Mouse (Mus musculus): ENCODE measurements around the gene Galt. TPM values are rescaled to one million over a fixed set of nuclear protein-coding genes. Genes with fewer than 3 reads are reported as not detected.

Gene Galt
- total RNA-seq, 2 experiments from 2014 or later, result 27.0 to 41.1 TPM

DNA sequence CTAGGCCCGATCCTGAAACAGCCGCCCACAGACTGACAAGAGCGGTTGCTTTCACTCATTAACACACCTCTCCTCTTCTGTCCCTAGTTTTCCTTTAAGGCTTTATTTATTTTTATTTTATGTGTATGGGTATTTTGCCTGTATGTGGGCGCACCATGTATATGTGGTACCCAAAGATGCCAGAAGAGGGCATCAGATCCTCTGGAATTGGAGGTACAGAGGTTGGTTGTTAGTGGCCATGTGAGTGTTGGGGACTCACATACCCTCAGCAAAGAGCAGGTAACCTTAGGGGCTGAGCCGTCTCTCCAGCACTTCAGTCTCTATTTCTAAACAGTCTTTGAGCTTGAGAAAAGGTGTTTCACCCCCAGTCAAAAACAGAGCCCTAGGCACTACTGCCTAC, 39.4 kb upstream of the Galt start:
- intact Hi-C loops (cut with DNase I), result no loop called here

DNA sequence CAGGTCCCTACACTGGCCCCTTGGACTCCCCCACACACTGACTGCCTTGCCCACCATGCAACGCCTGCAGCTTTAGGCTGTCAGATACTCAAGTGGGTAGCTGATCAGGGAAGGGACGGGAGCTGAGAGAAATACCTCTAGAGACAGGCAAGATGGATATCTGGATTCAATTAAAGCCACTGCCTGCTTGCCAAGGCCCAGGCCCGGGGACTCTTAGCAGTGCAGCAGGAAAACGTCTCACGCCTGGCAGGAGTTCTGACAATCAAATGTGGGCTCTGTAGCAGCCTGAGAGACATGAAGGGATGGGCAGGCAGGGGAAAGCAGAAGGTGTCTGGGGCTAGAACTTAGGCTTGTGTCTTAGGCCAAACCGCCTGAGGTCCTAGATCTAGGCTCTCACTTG, 38.2 kb upstream of the Galt start:
- intact Hi-C loops (cut with DNase I), result no loop called here
- Histone ChIP-seq H3K4me3 (no peak overlapping the region), H3K27ac (no peak overlapping the region)
- no peak for DNase-seq
- no peak for TF ChIP-seq CTCF (IDR thresholded peaks at IDR 0.05)

More for the DNA sequence above, 39.4 kb upstream of the Galt start:
- Histone ChIP-seq H3K4me3 (no peak overlapping the region), H3K27ac (no peak overlapping the region)
- TF ChIP-seq CTCF (IDR thresholded peaks at IDR 0.05), result peak; percentile 64
- no peak for DNase-seq

DNA sequence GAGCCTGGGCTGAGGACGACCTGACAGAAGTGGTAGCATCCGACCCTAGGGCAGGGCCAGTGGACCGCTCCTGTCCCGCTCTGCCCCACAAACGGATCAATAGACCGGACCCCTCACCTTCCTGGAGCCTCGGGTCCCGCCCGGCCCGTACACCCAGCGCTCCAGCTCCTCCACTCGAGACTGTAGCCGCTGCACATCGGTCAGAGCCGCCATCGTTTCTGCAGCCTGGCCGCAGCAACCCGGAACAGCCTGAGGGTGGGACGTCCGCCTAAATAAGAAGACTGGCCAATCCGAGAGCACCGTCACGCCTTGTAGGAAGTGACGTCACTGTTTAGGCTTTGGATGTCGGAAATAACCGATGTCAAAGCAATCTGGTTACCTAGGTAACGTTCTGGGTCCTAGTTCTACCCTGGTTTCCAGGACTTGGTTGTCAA, 32.1 kb upstream of the Galt start, which contains the start of gene Dctn3:
TSS of gene Dctn3 (minus strand) at position 253 of the 434 bp plus-strand sequence.
- intact Hi-C loops (cut with DNase I), result no loop called here

DNA sequence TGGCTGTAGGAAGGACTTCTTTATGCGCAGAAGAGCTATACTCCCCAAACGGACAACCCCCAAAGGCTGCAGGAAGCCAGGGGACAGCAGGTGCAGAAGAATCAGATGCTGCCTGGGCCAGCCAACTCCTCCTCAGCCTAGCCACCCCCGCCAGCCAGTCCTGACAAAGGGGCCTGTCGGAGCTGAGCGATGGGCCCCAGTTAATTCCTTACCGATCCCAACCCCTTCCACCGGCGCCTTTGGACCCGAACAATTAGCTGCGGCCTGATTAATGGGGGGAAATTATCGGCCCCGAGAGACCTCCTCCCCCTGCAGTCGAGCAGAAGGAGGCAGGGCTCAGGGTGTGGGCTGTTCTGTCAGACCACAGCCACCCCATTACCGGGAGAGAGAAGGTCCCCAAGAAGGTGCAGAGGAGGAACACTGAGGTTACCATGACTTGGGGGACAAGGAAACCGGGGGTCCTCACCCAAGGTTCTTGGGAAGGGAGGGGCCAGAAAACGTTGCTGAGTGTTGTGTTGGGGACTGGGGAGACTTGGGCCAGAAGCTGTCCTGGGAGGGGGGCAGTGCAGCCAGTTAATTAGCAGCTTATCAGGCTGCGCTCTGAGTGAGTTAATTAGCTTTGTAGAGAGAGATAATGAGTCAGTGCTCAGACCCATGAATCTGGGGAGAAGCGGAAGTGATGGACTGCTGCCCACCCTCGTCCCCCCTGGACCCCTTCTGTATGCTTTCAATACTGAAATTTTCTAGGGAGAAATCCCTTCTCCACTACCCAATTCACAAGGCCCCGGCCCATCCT, 28.0 kb upstream of the Galt start:
- no peak for DNase-seq
- Histone ChIP-seq H3K27ac (no peak overlapping the region), H3K4me3 (no peak overlapping the region)
- TF ChIP-seq CTCF (IDR thresholded peaks at IDR 0.05), result no peak
- intact Hi-C loops (cut with DNase I), result no loop called here

More for the DNA sequence above, 32.1 kb upstream of the Galt start, which contains the start of gene Dctn3:
- no peak for TF ChIP-seq CTCF (IDR thresholded peaks at IDR 0.05)
- Histone ChIP-seq H3K27ac (peak within 1 kb of the TSS; percentile 87), H3K4me3 (peak within 1 kb of the TSS; percentile 98)
- DNase-seq, result peak; percentile 90

DNA sequence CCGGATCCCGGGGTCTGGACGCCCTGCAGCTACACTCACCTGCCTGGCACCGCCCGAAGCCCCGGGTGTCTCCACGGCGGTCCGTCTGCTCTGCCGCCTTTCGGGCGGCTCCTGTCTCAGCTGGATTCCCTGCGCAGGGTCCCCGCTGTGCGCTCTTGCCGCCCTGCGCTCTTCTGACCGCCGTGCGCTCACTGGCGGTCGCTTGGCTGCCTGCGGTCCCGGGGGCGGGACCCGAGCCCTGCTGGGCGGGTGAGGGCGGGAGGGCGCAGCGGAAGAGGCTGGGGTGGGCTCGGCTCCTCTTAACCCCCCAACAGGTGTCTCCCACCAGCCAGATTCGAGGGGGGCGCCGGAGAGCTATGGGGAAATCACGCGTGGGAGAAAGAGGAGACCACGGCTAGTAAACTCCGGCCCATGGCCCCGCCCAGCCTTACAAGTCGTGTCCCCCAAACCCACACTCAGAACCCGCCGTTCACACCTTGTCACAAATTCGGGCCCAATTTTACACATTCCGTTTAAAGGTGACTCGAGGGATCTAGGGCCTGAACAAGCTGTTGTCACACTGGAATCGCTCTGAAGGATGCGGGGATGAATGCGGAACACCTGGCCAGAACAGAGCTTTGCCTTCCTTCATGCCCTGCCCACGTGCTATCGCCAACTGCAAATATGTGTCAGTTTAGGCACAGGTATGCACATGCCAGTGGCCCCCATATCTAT, 23.8 kb upstream of the Galt start, which contains the start of gene Arid3c:
TSS of gene Arid3c (minus strand) at position 91 of the 714 bp plus-strand sequence.
- intact Hi-C loops (cut with DNase I), result no loop called here
- Histone ChIP-seq H3K4me3 (peak within 1 kb of the TSS; percentile 64), H3K27ac (no peak within 1 kb of the TSS)
- no peak for DNase-seq
- TF ChIP-seq CTCF (IDR thresholded peaks at IDR 0.05), result no peak

DNA sequence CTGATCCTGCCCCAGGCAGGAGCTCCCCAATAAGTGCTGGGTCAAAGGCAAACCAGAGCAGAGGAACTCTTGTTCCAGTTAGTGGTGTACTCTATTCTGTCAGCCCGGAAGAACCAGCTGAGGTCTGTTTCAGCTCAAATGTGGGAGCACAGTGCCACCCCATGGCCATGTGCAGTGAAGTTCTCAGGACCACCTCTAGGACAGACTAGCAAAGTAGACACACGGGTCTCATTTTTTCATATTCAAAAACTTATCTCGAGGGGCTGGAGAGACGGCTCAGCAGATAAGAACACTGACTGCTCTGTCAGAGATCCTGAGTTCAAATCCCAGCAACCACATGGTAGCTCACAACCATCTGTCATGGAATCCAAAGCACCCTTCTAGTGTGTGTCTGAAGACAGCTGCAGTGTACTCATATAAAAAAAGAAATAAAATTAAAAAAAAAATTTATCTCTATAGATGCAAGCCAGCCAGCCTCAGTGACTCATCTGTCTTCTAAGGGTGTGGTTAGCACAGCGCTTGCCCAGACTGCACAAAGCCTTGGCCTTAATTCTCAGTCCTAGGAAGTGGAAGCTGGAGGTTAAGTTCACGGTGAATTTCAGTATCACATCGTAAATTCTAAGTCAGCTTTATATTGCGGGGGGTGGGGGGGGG, 17.3 kb upstream of the Galt start:
- intact Hi-C loops (cut with DNase I), result loop anchor here (1.0 kb wide), 1 partner anchor 23 kb away; no protein-coding TSS in a partner anchor
- DNase-seq, result peak; percentile 80
- peak; percentile 88 for TF ChIP-seq CTCF (IDR thresholded peaks at IDR 0.05)
- no peak overlapping the region for H3K4me3 ChIP-seq
- peak overlapping the region; percentile 65 for H3K27ac ChIP-seq

DNA sequence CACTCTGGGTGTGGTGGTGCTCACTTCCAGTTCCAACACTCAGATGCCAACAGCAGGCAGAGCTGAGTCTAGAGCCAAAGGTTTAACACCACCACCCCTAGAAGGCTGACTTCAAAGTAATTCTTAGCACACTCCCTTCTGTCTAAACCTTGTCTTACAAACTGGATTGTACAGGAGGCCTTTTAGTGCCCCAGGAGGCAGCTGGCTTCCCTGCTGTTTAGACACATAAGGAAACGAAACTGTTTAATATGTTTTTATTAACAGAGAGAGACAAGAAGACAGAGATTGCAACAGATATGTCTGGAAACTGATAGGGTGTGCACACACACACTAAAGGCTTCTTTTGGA, 16.8 kb upstream of the Galt start:
- TF ChIP-seq CTCF (IDR thresholded peaks at IDR 0.05), result no peak
- Histone ChIP-seq H3K4me3 (no peak overlapping the region), H3K27ac (peak overlapping the region; percentile 28)
- intact Hi-C loops (cut with DNase I), result no loop called here
- DNase-seq, result no peak

DNA sequence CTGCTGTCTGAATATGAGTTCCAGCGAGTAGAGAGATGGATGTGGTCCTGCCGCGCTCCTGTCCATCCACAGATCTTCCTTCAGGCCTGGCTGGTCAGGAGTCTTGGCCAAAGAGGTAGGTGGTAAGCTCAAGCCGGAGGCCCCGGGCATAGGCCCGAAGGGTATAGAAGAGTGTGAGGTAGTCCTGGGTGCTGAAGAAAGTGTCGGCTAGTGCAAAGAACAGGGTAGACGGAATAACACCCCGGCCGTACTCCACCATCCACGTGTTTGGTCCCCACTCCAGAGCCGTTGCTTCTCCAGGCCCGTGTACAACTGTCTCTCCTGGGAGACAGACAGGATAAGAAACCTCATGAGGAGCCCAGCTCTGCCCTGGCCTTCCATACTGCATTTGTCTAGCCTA, 15.8 kb upstream of the Galt start:
- TF ChIP-seq CTCF (IDR thresholded peaks at IDR 0.05), result no peak
- intact Hi-C loops (cut with DNase I), result no loop called here
- peak overlapping the region; percentile 93; the same call in 1 of the 2 replicates for H3K4me3 ChIP-seq
- DNase-seq, result no peak
- no peak overlapping the region for H3K27ac ChIP-seq

DNA sequence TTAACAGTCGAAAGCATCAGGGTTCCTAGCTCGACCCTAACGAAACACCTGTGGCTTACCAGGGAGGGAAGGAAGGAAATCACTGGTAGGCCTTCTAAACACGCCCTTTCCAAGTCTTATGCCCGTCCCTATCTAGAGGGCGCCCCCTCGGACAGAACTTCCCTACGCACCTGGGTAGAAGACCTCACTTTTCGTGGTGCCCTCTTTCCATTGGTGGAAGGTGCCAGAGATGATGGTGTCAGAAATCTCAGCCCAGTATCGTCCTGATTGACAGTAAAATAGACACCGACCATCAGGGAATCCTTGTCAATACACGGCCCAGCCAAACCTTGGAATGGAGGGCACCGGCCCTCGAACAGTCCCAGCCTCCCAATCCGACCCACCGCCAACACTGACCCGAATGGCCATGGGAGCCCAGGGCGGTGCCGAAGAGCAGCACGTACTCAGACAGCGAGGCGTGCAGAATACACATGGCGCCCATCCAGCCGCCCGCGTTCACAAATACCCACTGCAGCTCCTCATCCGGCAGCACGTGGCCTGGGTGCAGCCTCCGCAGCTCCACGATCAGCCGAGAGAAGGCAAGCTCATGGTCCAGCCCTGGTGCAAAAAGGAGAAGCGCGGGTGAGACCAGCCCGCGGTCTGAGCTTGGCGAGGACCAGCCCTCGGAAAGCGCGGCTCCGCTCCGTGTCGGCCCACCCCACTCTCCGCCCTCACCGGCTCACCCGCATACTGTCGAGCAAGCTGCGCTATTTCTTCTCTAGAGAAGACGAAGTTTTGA, 14.5 kb upstream of the Galt start:
- no peak for TF ChIP-seq CTCF (IDR thresholded peaks at IDR 0.05)
- Histone ChIP-seq H3K27ac (peak overlapping the region; percentile 93), H3K4me3 (peak overlapping the region; percentile 93)
- intact Hi-C loops (cut with DNase I), result no loop called here
- DNase-seq, result peak; percentile 83

DNA sequence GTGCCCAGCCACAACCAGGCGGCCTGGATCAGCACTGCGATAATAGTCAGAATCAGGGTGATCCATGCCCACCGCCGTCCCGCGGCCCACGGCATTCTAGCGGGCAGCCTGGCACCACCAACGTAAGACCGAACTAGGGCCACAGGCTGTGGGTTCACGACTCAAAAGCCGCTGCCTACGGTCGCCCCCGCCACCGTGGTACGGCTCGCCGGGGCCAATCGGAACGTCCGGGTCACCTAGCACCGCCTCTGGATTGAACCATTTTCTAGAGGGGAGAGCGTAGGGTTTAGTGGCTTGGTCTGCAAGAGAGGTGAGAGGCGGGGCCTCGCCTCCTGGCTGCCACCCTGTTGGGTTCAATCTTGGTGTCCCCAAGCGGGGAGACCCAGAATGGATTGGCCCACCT, 13.9 kb upstream of the Galt start:
- Histone ChIP-seq H3K27ac (peak overlapping the region; percentile 93), H3K4me3 (peak overlapping the region; percentile 93)
- intact Hi-C loops (cut with DNase I), result no loop called here
- peak; percentile 94 for DNase-seq
- peak; percentile 29; the same call in 1 of the 2 replicates for TF ChIP-seq CTCF (IDR thresholded peaks at IDR 0.05)

DNA sequence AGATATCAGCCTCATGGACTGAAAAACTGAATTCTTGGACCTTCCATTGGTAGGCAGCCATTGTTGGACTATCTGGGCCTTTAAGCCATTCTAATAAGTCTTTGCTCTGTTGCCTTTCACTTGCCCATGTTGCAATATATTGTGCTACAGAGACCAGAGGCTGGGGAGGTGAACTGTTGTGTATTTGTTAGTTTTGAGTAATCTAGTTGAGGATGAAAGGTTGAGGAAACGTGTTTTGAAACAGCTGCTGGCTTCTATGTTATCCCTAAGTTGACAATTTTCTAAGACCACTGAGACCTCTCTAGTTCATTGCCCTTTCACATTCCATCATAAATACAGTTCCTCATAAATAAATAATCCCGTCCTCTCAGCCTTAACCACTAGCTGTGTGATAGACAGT, 10.9 kb upstream of the Galt start:
- Histone ChIP-seq H3K4me3 (no peak overlapping the region), H3K27ac (no peak overlapping the region)
- no peak for DNase-seq
- no peak for TF ChIP-seq CTCF (IDR thresholded peaks at IDR 0.05)
- intact Hi-C loops (cut with DNase I), result no loop called here

DNA sequence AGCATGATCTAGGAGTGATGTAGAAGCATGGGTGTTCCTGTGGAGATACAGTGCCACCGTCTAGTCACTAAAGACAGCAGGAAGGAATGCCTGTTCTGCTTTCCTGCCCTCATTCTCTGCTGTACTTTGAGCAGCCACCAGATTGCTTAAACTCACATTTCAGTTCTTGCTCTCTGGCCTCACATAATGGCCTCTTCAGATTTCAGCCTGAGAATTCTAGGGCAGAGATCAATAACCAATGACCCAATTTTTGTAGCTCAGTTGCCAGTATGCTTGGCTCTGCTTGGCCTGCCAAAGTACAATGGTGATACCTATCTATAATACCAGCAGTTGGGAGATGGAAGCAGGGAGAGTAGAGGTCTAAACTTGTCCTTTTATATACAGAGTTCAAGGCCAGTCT, 10.0 kb upstream of the Galt start:
- intact Hi-C loops (cut with DNase I), result no loop called here
- H3K27ac ChIP-seq, result no peak overlapping the region
- DNase-seq, result no peak
- no peak overlapping the region for H3K4me3 ChIP-seq
- TF ChIP-seq CTCF (IDR thresholded peaks at IDR 0.05), result no peak

Measured in gastrocnemius, adult 2 months (tissue).